Mouse (Mus musculus) neural tube, embryonic 11.5 days (tissue): ENCODE results near the gene Fam189b. TPM values are rescaled to one million over a fixed set of nuclear protein-coding genes. Genes with fewer than 3 reads are reported as not detected.
A peak's percentile ranks its signal among the peaks of the same experiment; 100 is the strongest.

ENCODE experiments used
- ATAC-seq: fragments of 200-750 bp; cut with Nextera tagmentation; 2 replicates; pipeline ENCODE4 v1.8.0; 2017; ENCODE audit warnings: moderate number of reproducible peaks, mild to moderate bottlenecking, moderate TSS enrichment, moderate library complexity; ENCODE audit not compliant: insufficient read depth, low FRiP score, low TSS enrichment
- DNase-seq: peaks from one replicate; pipeline ENCODE4 v3.0.0-alpha.2; 2015; ENCODE audit warnings: low spot score
- H3K27ac ChIP-seq: fragments of 300-500 bp; sonication (generic); 2 replicates; pipeline ENCODE4 v1.5.1; 2014; ENCODE audit warnings: low read depth, mild to moderate bottlenecking, low read length
- H3K27me3 ChIP-seq: fragments of 300-500 bp; sonication (generic); 2 replicates; pipeline ENCODE4 v1.6.1; 2014; ENCODE audit warnings: mild to moderate bottlenecking, low read length, mixed read lengths; ENCODE audit not compliant: control insufficient read depth, insufficient read depth
- H3K36me3 ChIP-seq: fragments of 300-500 bp; sonication (generic); 2 replicates; pipeline ENCODE4 v1.6.1; 2014; ENCODE audit warnings: mild to moderate bottlenecking, low read length, moderate library complexity, mixed read lengths; ENCODE audit not compliant: control insufficient read depth, insufficient read depth
- H3K4me1 ChIP-seq: fragments of 300-500 bp; sonication (generic); 2 replicates; pipeline ENCODE4 v1.6.1; 2014; ENCODE audit warnings: low read length, mixed read lengths; ENCODE audit not compliant: control insufficient read depth, insufficient read depth
- H3K4me2 ChIP-seq: fragments of 300-500 bp; sonication (generic); 2 replicates; pipeline ENCODE4 v1.6.1; 2014; ENCODE audit warnings: low read depth, mild to moderate bottlenecking, moderate library complexity
- H3K4me3 ChIP-seq: fragments of 300-500 bp; sonication (generic); 2 replicates; pipeline ENCODE4 v1.5.1; 2014; ENCODE audit warnings: low read depth, low read length
- H3K9ac ChIP-seq: fragments of 300-500 bp; sonication (generic); 2 replicates; pipeline ENCODE4 v1.6.1; 2014; ENCODE audit warnings: mild to moderate bottlenecking, low read length
- H3K9me3 ChIP-seq: fragments of 300-500 bp; sonication (generic); 2 replicates; pipeline ENCODE4 v1.6.1; 2016; ENCODE audit warnings: low read length; ENCODE audit not compliant: control insufficient read depth
- WGBS: fragments of 180-500 bp; shearing (Covaris S2); extraction: QIAGEN DNeasy Blood & Tissue Kit; methylation state at CpG from one replicate; pipeline ENCODE4 v1.1.7; 2014; 5-methylcytosine and 5-hydroxymethylcytosine counted together
- polyA plus RNA-seq: library from polyadenylated mRNA; unstranded; fragments of >200 nt; fragmentation: Nextera tagmentation; extraction: Ambion mirVana; gene quantifications from 2 replicates; pipeline ENCODE4 v1.2.1, GENCODE M21; 2014

Gene Fam189b
- polyA plus RNA-seq = 32.5 and 36.9 TPM in 2 replicates

DNA sequence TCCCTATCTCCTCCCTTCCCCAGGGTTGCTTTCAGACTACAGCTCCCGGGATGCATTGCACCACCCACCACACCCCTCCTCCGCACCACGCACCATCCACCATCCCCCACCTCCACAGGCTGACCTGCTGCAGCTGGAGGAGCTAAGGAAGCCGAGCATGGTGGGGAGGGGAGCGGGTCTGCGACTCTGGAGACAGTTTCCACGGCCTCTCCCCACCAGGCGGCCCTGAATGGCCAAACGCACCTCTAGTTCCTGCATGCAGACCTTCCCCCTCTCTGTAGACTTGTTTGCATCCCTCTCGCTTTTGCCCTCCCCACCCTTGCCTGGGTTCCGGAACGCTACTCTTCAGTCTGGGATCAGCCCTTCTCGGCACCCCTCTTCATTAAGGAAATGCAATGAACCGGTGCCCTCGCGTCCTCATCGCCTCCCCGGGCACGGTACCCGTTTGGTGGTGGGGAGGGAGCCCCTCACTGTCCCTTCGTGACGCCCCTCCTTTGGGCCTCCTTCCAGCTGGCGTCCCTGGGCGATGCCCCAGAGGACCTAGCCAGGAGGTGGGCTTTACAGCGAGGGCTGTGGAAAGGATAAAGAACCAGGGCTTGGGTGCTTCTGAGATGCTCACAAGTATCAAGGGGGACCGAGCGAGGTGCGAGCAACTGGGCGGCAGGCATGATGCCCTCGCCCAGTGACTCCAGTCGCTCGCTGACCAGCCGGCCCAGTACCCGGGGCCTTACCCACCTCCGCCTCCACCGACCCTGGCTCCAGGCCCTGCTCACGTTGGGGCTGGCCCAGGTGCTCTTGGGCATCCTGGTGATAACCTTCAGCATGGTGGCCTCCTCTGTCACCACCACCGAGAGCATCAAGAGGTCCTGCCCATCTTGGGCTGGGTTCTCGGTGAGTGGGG, at the start of gene Fam189b:
TSS of gene Fam189b (plus strand) at position 86 of the 901 bp plus-strand sequence.
- Histone ChIP-seq H3K9ac (peak within 1 kb of the TSS; percentile 85), H3K4me1 (peaks cover 20% of the 10 kb centered on the region), H3K4me2 (peak within 1 kb of the TSS; percentile 96), H3K27ac (peak within 1 kb of the TSS; percentile 75), H3K36me3 (peaks cover 14% of the 10 kb centered on the region), H3K27me3 (no peaks in the 10 kb centered on the region), H3K9me3 (no peaks in the 10 kb centered on the region), H3K4me3 (peak within 1 kb of the TSS; percentile 59)
- ATAC-seq (peak; percentile 88), DNase-seq (peak; percentile 90)
- 5% methylated on average over 39 of the region's 39 CpGs for whole genome bisulfite sequencing

DNA sequence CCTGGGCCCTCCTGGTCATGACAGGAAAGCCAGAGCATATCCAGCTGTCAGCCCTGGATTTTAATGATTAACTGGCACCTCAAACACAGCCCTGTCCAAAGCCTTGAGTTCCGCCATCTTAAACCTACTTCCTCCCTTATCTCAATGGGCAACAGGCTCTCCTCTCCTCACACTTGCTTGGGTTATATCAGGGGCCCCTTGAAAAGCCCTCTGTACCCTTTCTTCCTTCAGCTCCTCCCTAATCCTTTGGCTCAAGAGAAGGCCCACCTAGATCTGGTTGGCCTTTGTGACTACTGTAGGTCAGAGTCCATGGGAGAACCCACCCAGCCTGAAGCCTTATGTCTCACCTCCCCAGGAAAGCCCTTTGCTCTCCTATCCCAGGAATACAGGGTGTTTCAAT, 49.2 kb upstream of the Fam189b start:
- Histone ChIP-seq H3K27me3 (no peaks in the 10 kb centered on the region; the same call in 1 of the 2 replicates), H3K36me3 (no peaks in the 10 kb centered on the region), H3K4me2 (no peak overlapping the region), H3K9ac (no peak overlapping the region), H3K4me3 (no peak overlapping the region), H3K9me3 (no peaks in the 10 kb centered on the region), H3K4me1 (no peaks in the 10 kb centered on the region), H3K27ac (no peak overlapping the region)
- DNase-seq = no peak
- WGBS = 96% methylated on average over 1 of the region's 1 CpGs
- no peak for ATAC-seq

DNA sequence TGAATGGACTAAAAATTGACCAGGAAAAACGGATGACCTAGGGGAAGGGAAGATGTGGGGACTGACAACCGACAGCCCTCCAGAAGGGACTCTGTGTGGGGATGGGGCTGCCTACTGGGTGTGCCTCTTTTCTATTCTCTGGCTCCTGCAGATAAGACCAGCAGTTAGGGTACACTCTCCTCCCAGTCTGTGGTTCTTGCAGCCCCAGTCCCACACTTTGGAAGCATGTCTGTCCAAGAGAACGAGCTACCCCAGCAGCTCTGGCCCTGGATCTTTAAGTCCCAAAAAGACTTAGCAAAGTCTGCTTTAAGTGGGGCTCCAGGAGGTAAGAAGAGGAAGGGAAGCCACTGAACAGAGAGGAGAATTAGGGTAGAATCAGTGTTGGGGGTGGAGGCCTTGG, 47.0 kb upstream of the Fam189b start, which contains the start of gene Pklr:
TSS of gene Pklr (plus strand) at position 185 of the 400 bp plus-strand sequence.
- Histone ChIP-seq H3K4me1 (no peaks in the 10 kb centered on the region), H3K4me3 (no peak within 1 kb of the TSS), H3K27ac (no peak within 1 kb of the TSS), H3K9ac (peak within 1 kb of the TSS; percentile 10; the same call in 1 of the 2 replicates), H3K27me3 (no peaks in the 10 kb centered on the region; the same call in 1 of the 2 replicates), H3K4me2 (no peak within 1 kb of the TSS), H3K36me3 (no peaks in the 10 kb centered on the region), H3K9me3 (no peaks in the 10 kb centered on the region)
- 60% methylated on average over 3 of the region's 3 CpGs for WGBS
- DNase-seq (no peak), ATAC-seq (no peak)

DNA sequence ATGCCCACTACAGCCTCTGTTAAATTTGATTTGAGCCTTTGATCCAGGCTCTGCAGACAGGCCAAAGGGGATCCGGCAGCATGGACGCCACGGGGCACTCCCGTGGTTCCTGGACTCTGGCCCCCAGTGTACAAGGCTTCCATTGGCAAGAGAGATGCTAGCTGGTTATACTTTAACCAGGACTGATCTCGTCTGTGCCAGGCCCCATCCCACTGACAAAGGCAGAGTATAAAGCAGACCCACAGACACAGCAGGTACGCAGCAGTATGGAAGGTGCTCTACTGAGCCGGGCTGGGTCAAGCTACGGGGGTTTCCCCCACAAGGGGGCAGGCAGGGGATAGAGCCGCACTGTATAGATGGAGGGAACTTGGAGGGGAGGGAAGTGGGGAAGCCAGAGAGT, 46.6 kb upstream of the Fam189b start:
- H3K4me1 ChIP-seq = no peaks in the 10 kb centered on the region
- H3K27ac ChIP-seq = no peak overlapping the region
- no peak for DNase-seq
- no peaks in the 10 kb centered on the region for H3K9me3 ChIP-seq
- ATAC-seq = no peak
- H3K4me3 ChIP-seq = no peak overlapping the region
- H3K4me2 ChIP-seq = no peak overlapping the region
- 35% methylated on average over 9 of the region's 9 CpGs for WGBS
- peak overlapping the region; percentile 10; the same call in 1 of the 2 replicates for H3K9ac ChIP-seq
- no peaks in the 10 kb centered on the region; the same call in 1 of the 2 replicates for H3K27me3 ChIP-seq
- H3K36me3 ChIP-seq = no peaks in the 10 kb centered on the region

DNA sequence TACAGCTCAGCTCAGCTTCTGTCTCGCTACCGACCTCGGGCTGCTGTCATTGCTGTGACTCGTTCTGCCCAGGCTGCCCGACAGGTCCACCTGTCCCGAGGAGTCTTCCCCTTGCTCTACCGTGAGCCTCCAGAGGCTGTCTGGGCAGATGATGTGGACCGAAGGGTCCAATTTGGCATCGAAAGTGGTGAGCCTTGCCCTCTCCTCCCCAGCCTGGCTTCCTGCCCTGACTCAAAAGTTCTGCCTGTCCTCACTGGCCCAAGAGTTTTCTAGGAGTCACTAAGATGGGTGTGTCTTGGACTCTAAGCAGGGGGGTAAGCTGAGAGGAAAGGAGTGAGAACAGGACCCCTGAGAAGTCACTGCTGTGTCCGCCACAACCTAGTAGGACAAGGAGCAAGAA, 38.1 kb upstream of the Fam189b start:
- H3K4me2 ChIP-seq = no peak overlapping the region
- H3K4me1 ChIP-seq = no peaks in the 10 kb centered on the region

DNA sequence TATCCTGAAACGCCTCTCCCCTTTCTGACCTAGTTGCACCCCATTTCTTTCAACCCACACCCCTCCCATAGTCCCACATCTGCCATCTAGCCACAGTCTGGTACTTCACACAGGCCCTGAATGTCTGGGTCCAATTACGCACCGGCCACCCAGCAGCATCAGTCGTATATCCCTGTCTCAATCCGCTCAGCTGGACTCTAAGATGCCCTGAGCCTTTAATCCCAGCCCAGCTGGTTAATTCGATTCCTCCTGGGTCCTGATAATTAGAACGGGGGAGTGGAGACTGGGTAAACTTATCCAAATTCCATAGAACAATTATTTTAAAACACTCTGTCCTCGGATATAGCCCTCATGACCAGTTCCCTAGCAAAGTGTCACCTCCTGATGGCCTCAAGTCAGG, 37.4 kb upstream of the Fam189b start:
- no peak for DNase-seq
- 64% methylated on average over 8 of the region's 8 CpGs for WGBS

More for the DNA sequence above, 38.1 kb upstream of the Fam189b start:
- DNase-seq (no peak), ATAC-seq (no peak)
- no peak overlapping the region for H3K4me3 ChIP-seq
- WGBS = 86% methylated on average over 10 of the region's 10 CpGs
- H3K27ac ChIP-seq = no peak overlapping the region
- H3K36me3 ChIP-seq = no peaks in the 10 kb centered on the region
- no peak overlapping the region for H3K9ac ChIP-seq
- peaks cover 2% of the 10 kb centered on the region; the same call in 1 of the 2 replicates for H3K27me3 ChIP-seq
- no peaks in the 10 kb centered on the region for H3K9me3 ChIP-seq

DNA sequence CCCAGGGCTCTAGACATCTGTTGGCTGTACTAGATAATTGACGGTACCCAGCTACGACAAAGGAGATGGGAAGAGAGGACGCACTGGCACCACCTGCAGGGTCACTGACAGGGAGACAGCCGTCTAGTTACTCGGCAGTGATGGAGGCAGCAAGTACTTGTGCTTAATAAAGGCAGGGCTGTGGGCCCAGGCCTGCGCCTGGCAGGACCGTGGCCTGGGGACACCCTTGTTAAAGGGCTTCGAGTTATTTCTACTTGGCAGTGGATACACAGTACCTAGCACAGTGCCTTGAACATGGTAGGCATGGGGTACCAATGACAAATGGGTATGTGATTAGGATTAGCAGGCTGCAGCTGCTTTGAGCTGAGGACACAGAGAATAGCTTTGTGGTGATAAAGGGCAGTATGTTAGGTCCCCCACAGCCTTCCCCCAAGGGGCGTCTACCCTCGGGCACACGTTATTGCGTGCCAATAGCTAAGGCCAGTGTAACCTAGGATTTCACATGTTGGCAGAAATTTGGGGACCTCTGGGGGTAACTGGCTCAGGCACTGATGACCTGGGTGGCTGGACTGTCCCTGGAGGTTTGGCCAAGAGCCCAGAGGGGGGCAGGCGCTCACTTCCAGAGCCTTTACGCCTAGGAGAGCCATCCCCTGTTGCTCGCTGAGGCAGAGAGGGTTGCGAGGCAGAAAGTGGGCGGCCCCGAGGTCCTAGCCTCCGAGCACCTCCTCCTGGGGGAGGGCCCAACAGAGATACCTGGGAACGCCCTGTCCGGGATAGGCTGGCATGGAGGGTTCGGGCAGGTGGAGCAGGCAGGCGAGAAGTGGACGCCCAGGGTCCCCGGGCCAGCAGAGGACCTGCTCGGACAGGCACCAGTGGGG, 35.6 kb upstream of the Fam189b start:
- 25% methylated on average over 25 of the region's 26 CpGs for WGBS
- H3K4me3 ChIP-seq = no peak overlapping the region
- peak overlapping the region; percentile 32 for H3K4me2 ChIP-seq
- no peaks in the 10 kb centered on the region for H3K36me3 ChIP-seq
- peak overlapping the region; percentile 10; the same call in 1 of the 2 replicates for H3K9ac ChIP-seq
- no peak for ATAC-seq
- peaks cover 2% of the 10 kb centered on the region; the same call in 1 of the 2 replicates for H3K27me3 ChIP-seq
- no peak overlapping the region for H3K27ac ChIP-seq
- no peaks in the 10 kb centered on the region for H3K4me1 ChIP-seq
- no peaks in the 10 kb centered on the region for H3K9me3 ChIP-seq
- DNase-seq = no peak

More for the DNA sequence above, 37.4 kb upstream of the Fam189b start:
- Histone ChIP-seq H3K4me3 (no peak overlapping the region), H3K27me3 (peaks cover 2% of the 10 kb centered on the region; the same call in 1 of the 2 replicates), H3K36me3 (no peaks in the 10 kb centered on the region), H3K27ac (no peak overlapping the region), H3K4me2 (no peak overlapping the region), H3K9ac (no peak overlapping the region), H3K4me1 (no peaks in the 10 kb centered on the region), H3K9me3 (no peaks in the 10 kb centered on the region)
- ATAC-seq = no peak

DNA sequence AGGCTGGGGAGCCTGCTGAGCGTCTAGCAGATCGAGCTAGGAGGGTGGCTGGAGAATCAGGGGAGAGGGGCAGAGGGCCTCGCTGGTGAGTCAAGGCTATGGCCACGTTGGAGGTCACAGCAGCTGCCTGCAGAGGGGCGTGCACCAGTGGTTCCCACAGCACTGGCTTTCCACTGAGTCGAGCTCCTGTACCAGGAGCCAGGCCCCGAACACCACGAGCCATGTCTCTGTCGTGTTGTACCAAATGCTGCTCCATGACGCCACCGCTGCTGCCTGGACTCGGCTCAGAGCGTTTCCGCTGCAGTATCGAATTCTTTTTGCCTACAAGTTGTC, 35.0 kb upstream of the Fam189b start:
- 8% methylated on average over 15 of the region's 15 CpGs for whole genome bisulfite sequencing
- H3K27ac ChIP-seq = no peak overlapping the region
- H3K4me2 ChIP-seq = peak overlapping the region; percentile 32
- no peak overlapping the region for H3K9ac ChIP-seq
- no peaks in the 10 kb centered on the region for H3K36me3 ChIP-seq
- H3K4me1 ChIP-seq = no peaks in the 10 kb centered on the region
- no peak for ATAC-seq
- no peak for DNase-seq
- no peak overlapping the region for H3K4me3 ChIP-seq
- H3K27me3 ChIP-seq = peaks cover 2% of the 10 kb centered on the region; the same call in 1 of the 2 replicates
- H3K9me3 ChIP-seq = no peaks in the 10 kb centered on the region
